Mouse (Mus musculus) CH12.LX (cell line): ENCODE results near the gene Ttll13. TPM values are rescaled to one million over a fixed set of nuclear protein-coding genes. Genes with fewer than 3 reads are reported as not detected.
A peak's percentile ranks its signal among the peaks of the same experiment; 100 is the strongest.

Experiments
- DNase-seq: peaks from one replicate; pipeline ENCODE4 v3.0.0-alpha.2; 2013; ENCODE audit errors: extremely low read depth
- H3K27ac ChIP-seq: 2 replicates; pipeline ENCODE4 v1.5.1; 2012; ENCODE audit warnings: low read depth, mild to moderate bottlenecking, control low read depth, moderate library complexity; ENCODE audit not compliant: insufficient read depth
- H3K27me3 ChIP-seq: replicated peaks from 2 replicates; pipeline ENCODE3; 2012; ENCODE audit warnings: inconsistent platforms
- H3K36me3 ChIP-seq, 2 experiments: replicated peaks in 1 of 2; 2 replicates each; pipeline versions ENCODE3 to v1.6.1; 2012; ENCODE audit warnings: inconsistent platforms in 1 of 2, low read length in 1 of 2, mild to moderate bottlenecking in 1 of 2, mixed read lengths in 1 of 2, moderate library complexity in 1 of 2; ENCODE audit not compliant: control insufficient read depth in 1 of 2, insufficient read depth in 1 of 2
- H3K4me1 ChIP-seq, 2 experiments: 2 replicates each; pipeline ENCODE4 v1.6.1; 2012; ENCODE audit warnings: inconsistent platforms in 1 of 2, moderate library complexity in 1 of 2; ENCODE audit not compliant: insufficient read depth in 2 of 2, control insufficient read depth in 1 of 2
- H3K4me2 ChIP-seq: 2 replicates; pipeline ENCODE4 v1.6.1; 2012; ENCODE audit warnings: low read depth, mild to moderate bottlenecking, control low read depth; ENCODE audit not compliant: poor library complexity, insufficient read depth, severe bottlenecking
- H3K4me3 ChIP-seq, 3 experiments: fragments of 150-350 bp in 1 of 3; sonication (generic) in 1 of 3; replicated peaks in 1 of 3; 2 replicates each; pipeline versions ENCODE3 to v1.5.1; 2011 to 2012; ENCODE audit warnings: low read depth in 2 of 3, low read length in 2 of 3, mild to moderate bottlenecking in 2 of 3, moderate library complexity in 2 of 3, control low read depth in 1 of 3, improper control_type of control experiment in 1 of 3, inconsistent platforms in 1 of 3, mixed read lengths in 1 of 3; ENCODE audit not compliant: poor library complexity in 1 of 3
- H3K79me2 ChIP-seq: replicated peaks from 2 replicates; pipeline ENCODE4 v1.6.1; 2012; ENCODE audit warnings: mild to moderate bottlenecking, moderate library complexity; ENCODE audit not compliant: control insufficient read depth, poor library complexity, insufficient read depth, severe bottlenecking; ENCODE audit errors: extremely low read depth
- H3K9ac ChIP-seq: 2 replicates; pipeline ENCODE4 v1.6.1; 2012; ENCODE audit warnings: low read depth, mild to moderate bottlenecking, control low read depth, moderate library complexity; ENCODE audit not compliant: insufficient read depth
- H3K9me3 ChIP-seq: replicated peaks from 2 replicates; pipeline ENCODE3; 2012; ENCODE audit warnings: low read length, inconsistent platforms, mixed read lengths
- BHLHE40 ChIP-seq: IDR thresholded peaks from 2 replicates; pipeline ENCODE4 v1.6.1; 2011; ENCODE audit warnings: mild to moderate bottlenecking, low read depth, low read length, improper control_type of control experiment
- CHD2 ChIP-seq: IDR thresholded peaks from 2 replicates; pipeline ENCODE4 v1.6.1; 2011; ENCODE audit warnings: low read length, improper control_type of control experiment
- CTCF ChIP-seq, 2 experiments: IDR thresholded peaks in 1 of 2; conservative IDR thresholded peaks in 1 of 2; 2 replicates each; pipeline ENCODE4 v1.5.1; 2011 to 2012; ENCODE audit warnings: low read depth in 2 of 2, low read length in 2 of 2, improper control_type of control experiment in 1 of 2, inconsistent platforms in 1 of 2, mild to moderate bottlenecking in 1 of 2, moderate library complexity in 1 of 2
- E2F4 ChIP-seq: IDR thresholded peaks from 2 replicates; pipeline ENCODE4 v1.6.1; 2011; ENCODE audit warnings: low read depth, low read length, improper control_type of control experiment; ENCODE audit not compliant: insufficient replicate concordance
- ELF1 ChIP-seq: IDR thresholded peaks from 2 replicates; pipeline ENCODE4 v1.6.1; 2014; ENCODE audit warnings: low read depth, mild to moderate bottlenecking, inconsistent platforms, low read length, improper control_type of control experiment
- ETS1 ChIP-seq: conservative IDR thresholded peaks from 2 replicates; pipeline ENCODE4 v1.6.1; 2012; ENCODE audit warnings: low read depth, mild to moderate bottlenecking, inconsistent platforms, low read length, improper control_type of control experiment, moderate library complexity
- HCFC1 ChIP-seq: IDR thresholded peaks from 2 replicates; pipeline ENCODE4 v1.6.1; 2012; ENCODE audit warnings: low read depth, mild to moderate bottlenecking, inconsistent platforms, low read length, improper control_type of control experiment
- IRF4 ChIP-seq: IDR thresholded peaks from 2 replicates; pipeline ENCODE4 v1.6.1; 2014; ENCODE audit warnings: low read depth, mild to moderate bottlenecking, inconsistent platforms, low read length, improper control_type of control experiment
- JUND ChIP-seq: conservative IDR thresholded peaks from 2 replicates; pipeline ENCODE4 v1.6.1; 2011; ENCODE audit warnings: low read depth, low read length, improper control_type of control experiment
- MAFK ChIP-seq: IDR thresholded peaks from 2 replicates; pipeline ENCODE4 v1.6.1; 2011; ENCODE audit warnings: low read length, improper control_type of control experiment; ENCODE audit not compliant: insufficient replicate concordance
- MAZ ChIP-seq: IDR thresholded peaks from 2 replicates; pipeline ENCODE4 v1.6.1; 2012; ENCODE audit warnings: low read depth, mild to moderate bottlenecking, inconsistent platforms, low read length, improper control_type of control experiment, moderate library complexity
- MEF2A ChIP-seq: IDR thresholded peaks from 2 replicates; pipeline ENCODE4 v1.6.1; 2014; ENCODE audit warnings: low read depth, mild to moderate bottlenecking, inconsistent platforms, low read length, improper control_type of control experiment, borderline replicate concordance
- MYC ChIP-seq: IDR thresholded peaks from 2 replicates; pipeline ENCODE4 v1.6.1; 2011; ENCODE audit warnings: low read depth, mild to moderate bottlenecking, improper control_type of control experiment, low read length
- NELFE ChIP-seq: IDR thresholded peaks from 2 replicates; pipeline ENCODE4 v1.6.1; 2011; ENCODE audit warnings: low read depth, low read length, improper control_type of control experiment
- NRF1 ChIP-seq: IDR thresholded peaks from 2 replicates; pipeline ENCODE4 v1.6.1; 2014; ENCODE audit warnings: low read depth, mild to moderate bottlenecking, inconsistent platforms, low read length, improper control_type of control experiment, moderate library complexity
- RCOR1 ChIP-seq: conservative IDR thresholded peaks from 2 replicates; pipeline ENCODE4 v1.6.1; 2012; ENCODE audit warnings: low read depth, mild to moderate bottlenecking, inconsistent platforms, low read length, improper control_type of control experiment
- SIN3A ChIP-seq: IDR thresholded peaks from 2 replicates; pipeline ENCODE4 v1.6.1; 2012; ENCODE audit warnings: low read length, improper control_type of control experiment, inconsistent platforms
- TBP ChIP-seq: conservative IDR thresholded peaks from 2 replicates; pipeline ENCODE4 v1.6.1; 2011; ENCODE audit warnings: low read depth, low read length, improper control_type of control experiment
- USF2 ChIP-seq: conservative IDR thresholded peaks from 2 replicates; pipeline ENCODE4 v1.6.1; 2011; ENCODE audit warnings: low read depth, low read length, improper control_type of control experiment
- ZC3H11A ChIP-seq: IDR thresholded peaks from 2 replicates; pipeline ENCODE4 v1.6.1; 2012; ENCODE audit warnings: low read depth, mild to moderate bottlenecking, inconsistent platforms, low read length, improper control_type of control experiment
- ZNF384 ChIP-seq: IDR thresholded peaks from 2 replicates; pipeline ENCODE4 v1.6.1; 2012; ENCODE audit warnings: low read depth, low read length, improper control_type of control experiment, inconsistent platforms
- dilution Hi-C: fragments of 300-500 bp; cut with MboI; formaldehyde crosslinking; loops from 2 replicates; pipeline ENCODE4 v1.14.3; 2020; ENCODE audit warnings: low sequenced_read_pairs; ENCODE audit not compliant: extremely low pct_unique_long_range_greater_than_20kb, extremely low pct_ligation_motif_present
- in situ Hi-C: fragments of 300-500 bp; cut with MboI; formaldehyde crosslinking; loops from 3 replicates; pipeline ENCODE4 v1.14.3; 2019; ENCODE audit warnings: low sequenced_read_pairs, low pct_ligation_motif_present, low pct_unique_long_range_greater_than_20kb, mixed read lengths
- polyA plus RNA-seq: library from polyadenylated mRNA; unstranded; fragments of >175 nt; gene quantifications from 2 replicates; pipeline ENCODE4 v1.2.1, GENCODE M21; 2012; ENCODE audit warnings: low read depth; ENCODE audit not compliant: insufficient read length
- total RNA-seq, 2 experiments: library from RNA; depleted of rRNA; stranded (reverse); fragments of 300-350 nt in 1 of 2; fragments of >200 nt in 1 of 2; gene quantifications; 2 replicates each; pipeline ENCODE4 v1.2.3; 2012 to 2014

Gene Ttll13
- total and polyA plus RNA-seq, 3 experiments: 0.59 TPM; not detected in 2

GRCm38 (mm10) chr7:80197941-80198778, 48.0 kb upstream of the Ttll13 start (continued):
- TF ChIP-seq HCFC1: peak; percentile 51; the same call in 1 of the 2 replicates

GRCm38 (mm10) chr7:80198863-80199262, 47.3 kb upstream of the Ttll13 start:
- peaks cover 34 to 77% of the 10 kb centered on the region in 2 experiments for H3K4me1 ChIP-seq
- in situ Hi-C loops: loop anchor here (5.0 kb wide), 1 partner anchor 37 kb away; no protein-coding TSS in a partner anchor

GRCm38 (mm10) chr7:80199286-80199685, 46.9 kb upstream of the Ttll13 start:
- H3K27ac ChIP-seq: peak overlapping the region; percentile 67; the same call in 1 of the 2 replicates

More at GRCm38 (mm10) chr7:80198863-80199262, 47.3 kb upstream of the Ttll13 start:
- Histone ChIP-seq H3K27ac (peak overlapping the region; percentile 67; the same call in 1 of the 2 replicates), H3K4me3 (peak overlapping the region; percentile 81 to 91 (median 85)), H3K9ac (peak overlapping the region; percentile 69), H3K9me3 (no peaks in the 10 kb centered on the region), H3K36me3 (peaks cover 4 to 7% of the 10 kb centered on the region in 2 experiments), H3K27me3 (peaks cover 3% of the 10 kb centered on the region), H3K4me2 (peak overlapping the region; percentile 90), H3K79me2 (peaks cover 33% of the 10 kb centered on the region)
- dilution Hi-C loops: no loop called here
- DNase-seq: no peak
- TF ChIP-seq HCFC1 (no peak), MAFK (no peak), ELF1 (no peak), E2F4 (no peak), NELFE (no peak)

More at GRCm38 (mm10) chr7:80199286-80199685, 46.9 kb upstream of the Ttll13 start:
- H3K9ac ChIP-seq: peak overlapping the region; percentile 69
- TF ChIP-seq CTCF (conservative IDR thresholded peaks at IDR 0.05 in 1 of 2, IDR thresholded peaks at IDR 0.05 in 1 of 2; ENCODE audit: low read depth in 2 of 2, low read length in 2 of 2) (no peak), ELF1 (no peak), BHLHE40 (no peak), ZC3H11A (no peak), HCFC1 (no peak), MYC (no peak), JUND (no peak), ZNF384 (no peak), RCOR1 (no peak), MAZ (no peak), USF2 (no peak), ETS1 (no peak), E2F4 (no peak), CHD2 (no peak), SIN3A (no peak), NRF1 (no peak), MEF2A (no peak), MAFK (no peak), IRF4 (no peak), TBP (no peak)
- TF ChIP-seq, all 38 proteins: peak for 0
- dilution Hi-C loops (no loop called here), in situ Hi-C loops (loop anchor here (5.0 kb wide), 1 partner anchor 37 kb away; no protein-coding TSS in a partner anchor)
- Histone ChIP-seq H3K4me1 (peaks cover 32 to 77% of the 10 kb centered on the region in 2 experiments), H3K79me2 (peaks cover 38% of the 10 kb centered on the region), H3K27me3 (peaks cover 3% of the 10 kb centered on the region), H3K36me3 (peaks cover 4 to 7% of the 10 kb centered on the region in 2 experiments), H3K4me3 (peak overlapping the region; percentile 81 to 91 (median 85)), H3K4me2 (peak overlapping the region; percentile 90), H3K9me3 (no peaks in the 10 kb centered on the region)
- no peak for DNase-seq
